Mouse (Mus musculus) urinary bladder, postnatal 36 days (tissue): ENCODE data around the gene Ramac.

ENCODE experiments used
- DNase-seq, 2 experiments: peaks; one replicate each; pipeline ENCODE4 v3.0.0; 2022; ENCODE audit warnings: low spot score in 2 of 2, mixed read lengths in 1 of 2

Gene Ramac

GRCm38 (mm10) chr7:81762180-81763109, at the start of gene Ramac:
TSS of gene Ramac (plus strand) at chr7:81762925.
- peak; percentile 78 to 88 for DNase-seq

GRCm38 (mm10) chr7:81718657-81719056, 44.1 kb upstream of the Ramac start:
- no peak for DNase-seq

GRCm38 (mm10) chr7:81719216-81719661, 43.5 kb upstream of the Ramac start:
- DNase-seq = no peak

GRCm38 (mm10) chr7:81721271-81721670, 41.5 kb upstream of the Ramac start:
- DNase-seq = no peak

- DNase-seq = no peak
Measured at GRCm38 (mm10) chr7:81723851-81724250, 38.9 kb upstream of the Ramac start.

- no peak for DNase-seq
Measured at GRCm38 (mm10) chr7:81725986-81726727, 36.6 kb upstream of the Ramac start.

- DNase-seq = no peak
Measured at GRCm38 (mm10) chr7:81726728-81727005, 36.1 kb upstream of the Ramac start.

GRCm38 (mm10) chr7:81727716-81728115, 35.0 kb upstream of the Ramac start:
- no peak for DNase-seq

GRCm38 (mm10) chr7:81729787-81730186, 32.9 kb upstream of the Ramac start:
- DNase-seq = no peak

GRCm38 (mm10) chr7:81731181-81731651, 31.5 kb upstream of the Ramac start:
- no peak for DNase-seq

GRCm38 (mm10) chr7:81732183-81733089, 30.3 kb upstream of the Ramac start:
- DNase-seq = no peak

GRCm38 (mm10) chr7:81735300-81736048, 27.3 kb upstream of the Ramac start:
- peak; percentile 25 to 37 for DNase-seq

- no peak for DNase-seq
Measured at GRCm38 (mm10) chr7:81738720-81739385, 23.9 kb upstream of the Ramac start.

- no peak for DNase-seq
Measured at GRCm38 (mm10) chr7:81740010-81740409, 22.7 kb upstream of the Ramac start.

GRCm38 (mm10) chr7:81744145-81744544, 18.6 kb upstream of the Ramac start:
- peak; percentile 50 to 64 for DNase-seq

GRCm38 (mm10) chr7:81747956-81748355, 14.8 kb upstream of the Ramac start:
- DNase-seq = no peak

GRCm38 (mm10) chr7:81763110-81763845, 553 bp downstream of the Ramac start:
- DNase-seq = peak in 1 of 2 experiments; percentile 30

- DNase-seq = no peak
Measured at GRCm38 (mm10) chr7:81772786-81773539, 10.2 kb downstream of the Ramac start.

- DNase-seq = no peak
Measured at GRCm38 (mm10) chr7:81775325-81775724, 12.6 kb downstream of the Ramac start.
